Mouse (Mus musculus): ENCODE measurements around the gene Rbm20.

The Rbm20 gene

GRCm38 (mm10) chr19:53717364-53717763 lies 40.3 kb downstream of the Rbm20 start:
- CTCF ChIA-PET, result no interaction called here

DNA sequence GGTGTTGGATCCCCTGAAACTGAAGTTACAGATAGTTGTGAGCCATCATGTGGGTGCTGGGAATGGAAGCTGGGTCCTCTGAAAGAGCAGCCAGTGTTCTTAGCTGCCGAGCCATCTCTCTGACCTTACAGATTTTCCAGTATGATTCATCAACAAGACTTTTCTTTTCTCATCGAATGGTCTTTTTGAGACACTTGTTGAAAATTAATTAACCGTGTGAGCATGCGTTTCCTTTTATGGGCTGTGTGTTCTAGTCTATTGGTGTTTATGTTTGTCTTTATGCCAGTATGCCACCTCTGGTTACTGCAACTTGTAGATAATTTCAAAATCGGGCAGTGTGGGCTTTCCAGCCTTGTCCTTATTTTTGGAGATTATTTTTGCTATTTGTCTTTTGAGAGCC lies 45.1 kb downstream of the Rbm20 start:
- CTCF ChIA-PET, result no interaction called here

DNA sequence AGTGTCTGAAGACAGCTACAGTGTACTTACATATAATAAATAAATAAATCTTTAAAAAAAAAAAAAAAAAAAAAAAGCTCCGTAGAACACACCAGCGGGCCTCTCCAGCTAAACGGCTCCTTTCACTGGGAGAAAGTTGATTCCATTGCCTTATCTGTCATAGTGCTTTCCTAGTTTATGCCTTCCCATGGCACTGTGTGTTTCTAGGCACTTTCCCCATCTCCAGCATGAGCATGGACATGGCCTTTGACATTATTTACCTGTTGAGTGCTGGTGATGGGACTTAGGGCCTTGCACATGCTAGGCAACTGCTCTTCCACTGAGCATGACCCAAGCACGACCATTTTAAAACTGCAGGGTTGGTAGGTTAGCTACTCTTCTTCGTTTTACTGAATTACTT lies 46.9 kb downstream of the Rbm20 start:
- CTCF ChIA-PET, result no interaction called here

- CTCF ChIA-PET, result no interaction called here
Observed at GRCm38 (mm10) chr19:53726340-53726739, 49.2 kb downstream of the Rbm20 start.

- CTCF ChIA-PET, result no interaction called here
Observed at GRCm38 (mm10) chr19:53726755-53727154, 49.6 kb downstream of the Rbm20 start.

GRCm38 (mm10) chr19:53727277-53727676 lies 50.2 kb downstream of the Rbm20 start:
- CTCF ChIA-PET, result no interaction called here

GRCm38 (mm10) chr19:53727886-53728669 lies 51.0 kb downstream of the Rbm20 start:
- CTCF ChIA-PET, result no interaction called here

DNA sequence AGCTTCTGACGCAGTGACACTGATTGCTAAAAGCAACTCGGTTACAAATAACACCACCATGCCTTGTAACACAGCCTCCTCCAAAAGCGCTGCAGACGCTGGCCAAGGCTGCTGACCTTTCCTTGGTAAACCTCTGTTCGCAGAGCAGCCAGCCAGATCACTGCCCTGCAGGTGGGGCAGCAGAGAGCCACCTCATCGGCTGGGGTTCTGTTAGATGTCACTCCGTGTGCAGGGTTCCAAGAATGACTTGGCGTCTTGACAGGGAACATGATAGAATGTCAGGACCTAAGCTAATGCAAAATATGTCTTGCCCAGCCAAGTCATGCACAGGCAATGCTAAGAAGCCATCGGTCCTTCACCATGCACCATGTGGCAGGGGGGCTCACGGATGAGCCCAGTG lies 52.8 kb downstream of the Rbm20 start:
- CTCF ChIA-PET, result no interaction called here

- CTCF ChIA-PET, result no interaction called here
Observed at GRCm38 (mm10) chr19:53731761-53732201, 54.7 kb downstream of the Rbm20 start.

- CTCF ChIA-PET, result no interaction called here
Observed at GRCm38 (mm10) chr19:53734845-53735244, 57.7 kb downstream of the Rbm20 start.

GRCm38 (mm10) chr19:53738701-53739131 lies 61.6 kb downstream of the Rbm20 start:
- CTCF ChIA-PET, result no interaction called here

- CTCF ChIA-PET, result no interaction called here
Observed at GRCm38 (mm10) chr19:53739570-53740266, 62.6 kb downstream of the Rbm20 start.

- CTCF ChIA-PET, result interaction anchor here (0.6 kb wide), 1 partner anchor 30 kb away, joined by 6 read pairs; no protein-coding TSS in a partner anchor
Observed at GRCm38 (mm10) chr19:53740750-53741380, 63.8 kb downstream of the Rbm20 start.

GRCm38 (mm10) chr19:53741902-53742301 lies 64.8 kb downstream of the Rbm20 start:
- CTCF ChIA-PET, result interaction anchor here (0.6 kb wide), 1 partner anchor 31 kb away, joined by 6 read pairs; no protein-coding TSS in a partner anchor

DNA sequence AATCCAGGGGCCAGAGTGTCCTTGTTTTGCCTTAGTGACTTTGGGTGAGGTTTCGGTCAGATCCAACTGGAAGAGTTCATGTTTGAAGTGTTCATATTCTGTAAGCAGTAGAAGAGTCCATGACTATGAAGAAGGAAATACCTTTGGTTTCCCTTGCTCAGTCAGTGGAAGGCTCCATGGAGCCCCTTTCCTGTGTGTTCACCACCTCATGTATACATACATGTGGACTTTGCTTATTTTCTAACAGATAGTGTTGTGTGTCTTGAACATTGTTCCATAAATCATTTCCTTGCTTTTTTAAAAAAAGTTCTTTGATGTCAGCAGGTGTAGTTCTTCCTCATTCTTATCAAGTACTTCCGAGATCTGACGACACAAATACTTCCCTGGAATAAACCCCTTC lies 68.2 kb downstream of the Rbm20 start:
- CTCF ChIA-PET, result interaction anchor here (0.6 kb wide), 1 partner anchor 11 kb away, joined by 5 read pairs; no protein-coding TSS in a partner anchor

- CTCF ChIA-PET, result no interaction called here
Observed at GRCm38 (mm10) chr19:53746116-53746515, 69.0 kb downstream of the Rbm20 start.

GRCm38 (mm10) chr19:53748236-53748775 lies 71.2 kb downstream of the Rbm20 start:
- CTCF ChIA-PET, result no interaction called here

DNA sequence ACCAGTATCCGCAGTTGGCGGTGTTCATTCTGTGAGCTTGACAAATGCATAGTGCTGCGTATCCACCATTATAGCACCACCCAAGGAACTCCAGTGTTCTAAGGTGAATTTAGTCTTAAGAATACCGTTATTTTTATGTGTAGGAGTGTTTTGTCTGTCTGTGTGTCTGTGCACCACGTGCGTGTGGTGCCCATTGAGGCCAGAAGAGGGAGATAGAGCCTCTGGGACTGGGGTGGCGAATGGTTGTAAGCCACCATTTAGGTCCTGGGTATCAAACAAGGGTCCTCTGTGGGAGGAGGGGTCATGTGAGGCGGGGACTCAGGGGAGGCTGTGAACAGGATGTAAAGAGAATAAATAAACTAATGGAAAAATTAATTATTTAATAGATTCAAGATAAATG lies 72.2 kb downstream of the Rbm20 start:
- CTCF ChIA-PET, result no interaction called here

DNA sequence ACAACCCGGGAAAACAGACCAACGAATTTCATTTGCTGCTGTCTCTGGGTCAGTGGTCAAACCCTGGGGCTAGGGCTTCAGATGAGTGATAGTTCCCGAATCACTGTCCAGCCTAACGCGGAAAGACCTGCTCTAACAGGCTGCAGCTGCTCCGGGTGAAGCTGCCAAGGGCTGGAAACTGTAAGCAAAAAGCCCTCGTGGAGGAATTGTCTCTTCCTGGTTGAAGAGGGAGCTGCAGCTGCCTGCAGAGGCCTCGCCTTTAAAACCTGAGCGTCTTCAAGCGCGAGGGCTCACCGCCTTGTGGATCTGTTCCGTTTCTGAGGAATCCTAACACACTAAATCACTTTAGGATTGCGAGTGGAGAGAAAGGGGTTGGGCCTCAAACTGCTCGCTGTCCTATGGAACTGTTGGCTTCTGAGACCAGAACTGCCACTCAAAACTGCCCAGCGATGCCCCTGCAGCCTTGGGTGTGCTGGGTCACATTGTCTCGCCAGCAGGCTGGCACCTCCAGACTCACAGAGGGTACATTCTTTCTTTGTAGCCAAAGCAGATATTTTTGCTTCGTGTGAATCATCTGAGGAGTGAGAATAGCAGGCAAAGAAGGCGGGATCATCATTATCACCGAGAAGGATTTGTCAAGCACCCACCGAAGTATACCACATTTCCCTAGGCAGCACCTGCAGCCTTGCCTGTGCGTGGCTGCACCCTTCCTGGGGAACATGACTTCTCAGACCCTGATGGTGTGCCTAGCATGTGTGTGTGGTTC lies 74.5 kb downstream of the Rbm20 start:
- CTCF ChIA-PET, result no interaction called here

DNA sequence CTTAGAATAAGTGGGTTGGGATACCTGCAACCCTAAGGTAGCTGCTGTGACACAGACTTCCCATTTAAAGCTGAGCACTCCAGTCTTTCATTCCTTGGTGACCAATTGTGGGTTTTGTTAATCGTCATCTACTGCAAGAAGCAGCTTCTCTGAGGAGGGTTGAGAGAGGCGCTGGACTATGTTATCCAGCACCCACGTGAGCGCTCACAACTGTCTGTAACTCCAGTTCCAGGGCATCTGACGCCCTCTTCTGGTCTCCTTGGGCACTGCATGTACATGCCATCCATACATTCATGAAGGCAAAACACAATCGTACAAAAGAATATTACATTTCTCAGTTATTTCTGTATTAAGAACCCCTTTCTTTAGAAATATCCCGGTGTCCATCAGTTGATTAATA lies 75.9 kb downstream of the Rbm20 start:
- CTCF ChIA-PET, result no interaction called here

GRCm38 (mm10) chr19:53754421-53754830 lies 77.3 kb downstream of the Rbm20 start:
- CTCF ChIA-PET, result interaction anchor here (0.7 kb wide), 1 partner anchor 57 kb away, joined by 4 read pairs; no protein-coding TSS in a partner anchor
